Mouse (Mus musculus): Measurements from ENCODE around the gene Grifin.

The Grifin gene

DNA sequence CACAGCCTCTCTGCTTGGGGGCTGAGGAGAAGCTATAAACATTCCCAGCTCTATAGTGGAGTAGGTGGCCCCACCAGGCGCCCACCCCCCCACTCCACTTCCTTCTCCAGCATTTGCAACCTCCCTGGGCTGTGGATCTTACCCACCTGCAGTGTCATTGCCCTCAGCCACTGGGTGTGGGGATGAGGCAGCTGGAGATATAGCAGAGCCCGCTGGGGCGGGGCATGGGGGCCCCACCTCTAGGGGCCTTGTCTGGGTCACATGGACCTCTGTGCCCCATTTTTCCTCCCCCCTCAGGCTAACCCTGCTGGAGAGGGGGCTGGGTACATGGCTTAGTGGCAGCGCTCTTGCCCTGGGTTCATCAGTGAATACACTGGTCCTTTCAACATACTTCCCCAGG lies at the start of gene Grifin:
TSS of gene Grifin (minus strand) at position 176 of the 400 bp plus-strand sequence.
- DNase-seq (ENCODE audit: low spot score in 2 of 2), result no peak

DNA sequence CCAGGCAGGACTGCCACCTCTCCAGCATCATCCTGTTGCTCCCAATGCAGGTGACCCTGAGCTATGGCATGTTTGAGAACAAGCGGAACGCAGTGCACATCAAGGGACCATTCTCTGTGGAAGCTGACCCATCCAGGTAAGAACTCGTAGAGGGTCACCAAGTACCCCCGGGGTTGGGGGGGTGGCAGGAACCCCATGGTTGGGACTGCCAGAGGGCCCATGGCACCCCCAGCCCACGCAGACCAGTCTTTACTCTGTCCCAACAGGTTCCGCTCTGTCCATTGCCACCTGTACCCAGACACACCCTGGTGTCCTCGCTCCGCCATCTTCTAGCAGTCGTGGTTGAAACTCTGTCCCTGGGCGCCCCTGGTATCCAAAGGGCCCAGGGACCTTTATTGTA lies 49.3 kb upstream of the Grifin start:
- peak in 1 of 2 experiments; percentile 13 for DNase-seq (ENCODE audit: low spot score in 2 of 2)

DNA sequence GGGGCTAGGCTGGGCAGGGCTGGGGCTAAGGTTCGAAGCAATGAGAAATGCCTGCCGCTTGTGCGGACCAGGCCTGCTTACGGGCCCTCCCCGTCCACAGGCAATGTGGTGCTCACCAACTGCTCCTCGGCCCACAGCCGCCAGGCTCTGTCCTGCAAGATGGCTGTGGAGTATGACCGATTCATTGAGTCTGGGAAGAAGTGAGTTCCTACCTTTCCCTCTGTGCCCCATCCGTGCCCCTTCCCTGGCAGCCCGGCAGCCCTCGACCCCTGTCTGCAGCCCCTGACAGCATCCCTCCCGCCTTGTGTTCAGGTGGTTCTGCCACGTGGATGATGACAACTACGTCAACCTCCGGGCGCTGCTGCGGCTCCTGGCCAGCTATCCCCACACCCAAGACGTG lies 47.3 kb upstream of the Grifin start:
- DNase-seq (ENCODE audit: low spot score in 2 of 2), result peak in 1 of 2 experiments; percentile 11

DNA sequence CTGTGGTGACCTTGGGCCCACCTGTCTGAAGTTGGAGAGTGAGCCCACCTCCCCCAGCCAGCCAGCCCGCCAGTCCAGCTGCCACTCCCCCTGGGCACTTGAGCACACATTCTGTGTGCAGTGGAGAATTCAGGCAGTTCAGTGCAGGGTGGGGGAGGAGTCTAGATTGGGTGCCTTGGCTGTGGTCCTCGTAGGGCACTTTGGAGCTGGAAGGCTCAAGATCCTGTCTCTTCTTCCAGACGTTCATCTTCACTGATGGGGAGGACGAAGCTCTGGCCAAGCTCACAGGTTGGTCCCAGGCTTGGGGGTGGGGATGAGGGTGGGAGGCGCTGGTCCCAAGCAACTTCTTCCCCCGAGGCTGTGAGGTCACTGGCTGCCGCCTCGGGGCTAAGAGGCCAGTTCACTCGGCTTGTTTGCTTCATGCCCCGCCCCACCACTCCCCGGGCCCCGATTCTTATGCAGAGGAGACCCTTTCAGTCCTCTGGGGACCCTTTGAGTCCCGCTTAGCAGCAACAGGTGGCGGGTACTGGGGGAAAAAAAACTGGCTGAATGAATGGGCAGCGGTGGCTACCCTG lies 46.8 kb upstream of the Grifin start:
- peak in 1 of 2 experiments; percentile 25 for DNase-seq (ENCODE audit: low spot score in 2 of 2)

- DNase-seq (ENCODE audit: low spot score in 2 of 2), result peak; percentile 64 to 67
These were observed 46.2 kb upstream of the Grifin start for GRCm38 (mm10) chr5:140611021-140611583.

GRCm38 (mm10) chr5:140610273-140611011 lies 45.6 kb upstream of the Grifin start:
- no peak for DNase-seq (ENCODE audit: low spot score in 2 of 2)

GRCm38 (mm10) chr5:140609511-140610272 lies 44.8 kb upstream of the Grifin start:
- DNase-seq (ENCODE audit: low spot score in 2 of 2), result peak; percentile 59 to 76

GRCm38 (mm10) chr5:140608634-140609015 lies 43.8 kb upstream of the Grifin start:
- peak; percentile 42 to 51 for DNase-seq (ENCODE audit: low spot score in 2 of 2)

- peak in 1 of 2 experiments; percentile 11 for DNase-seq (ENCODE audit: low spot score in 2 of 2)
These were observed 43.2 kb upstream of the Grifin start for GRCm38 (mm10) chr5:140607836-140608633.

- DNase-seq (ENCODE audit: low spot score in 2 of 2), result peak; percentile 83 to 85
These were observed 42.3 kb upstream of the Grifin start, which contains the start of gene Lfng for GRCm38 (mm10) chr5:140607001-140607835. Gene Lfng, plus strand, starts transcription at chr5:140607320.

DNA sequence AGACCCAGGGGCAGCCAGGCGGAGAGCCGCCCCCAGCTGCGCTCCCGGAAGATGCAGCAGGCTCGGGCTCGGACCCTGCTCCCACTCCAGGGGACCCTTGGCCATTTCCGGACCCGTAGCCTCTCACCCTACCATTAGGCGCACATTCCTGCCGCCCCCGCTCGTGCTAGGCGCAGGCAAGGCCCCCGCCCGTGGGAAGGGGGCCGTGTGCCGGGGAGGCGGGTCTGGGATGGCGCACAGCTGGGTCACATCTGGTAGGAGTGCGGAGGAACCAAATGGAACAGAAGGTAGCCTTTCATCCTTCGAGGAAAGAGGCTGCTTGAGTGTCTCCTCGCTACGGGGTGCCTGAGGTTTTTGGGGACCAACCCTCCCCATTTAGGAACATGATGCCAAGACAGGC lies 41.5 kb upstream of the Grifin start:
- DNase-seq (ENCODE audit: low spot score in 2 of 2), result no peak

DNA sequence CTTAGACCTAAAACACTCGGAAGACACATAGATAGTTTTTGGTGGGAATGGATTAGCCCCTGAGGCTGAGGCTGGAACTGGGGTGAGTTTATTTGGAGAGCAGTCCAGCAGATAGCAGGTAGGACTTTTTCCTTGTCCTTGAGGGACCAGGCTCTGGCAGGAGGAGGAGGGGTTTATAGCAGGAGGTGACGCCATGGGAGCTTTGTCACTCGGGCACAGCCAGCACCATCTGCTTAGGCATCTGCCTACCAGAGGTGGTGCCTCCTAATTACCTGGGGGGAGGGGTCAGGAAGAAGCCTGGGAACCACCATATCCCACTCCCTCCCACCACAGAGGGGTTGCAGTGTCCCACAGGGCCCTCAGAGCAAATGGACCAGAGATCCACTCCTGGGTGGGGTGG lies 40.4 kb upstream of the Grifin start:
- no peak for DNase-seq (ENCODE audit: low spot score in 2 of 2)

DNA sequence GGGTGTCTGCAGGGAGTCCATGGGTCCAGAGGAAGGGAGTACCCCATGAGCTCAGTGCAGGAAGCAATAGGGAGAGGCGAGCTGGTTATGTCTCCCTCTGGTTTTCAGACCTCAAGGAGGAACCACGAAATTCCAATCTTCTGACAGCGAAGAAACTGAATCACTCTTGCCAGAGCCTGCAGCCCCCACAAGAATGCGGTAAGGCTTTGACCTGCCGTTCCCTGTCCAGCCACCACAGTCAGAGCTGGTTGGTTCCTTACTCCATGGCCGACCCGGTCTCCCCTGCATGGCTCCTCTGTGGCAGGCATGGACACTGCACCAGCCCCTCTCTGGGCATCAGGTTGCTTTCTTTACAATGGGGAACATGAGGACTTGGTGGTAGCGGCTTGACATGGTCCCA lies 39.5 kb upstream of the Grifin start:
- DNase-seq (ENCODE audit: low spot score in 2 of 2), result no peak

DNA sequence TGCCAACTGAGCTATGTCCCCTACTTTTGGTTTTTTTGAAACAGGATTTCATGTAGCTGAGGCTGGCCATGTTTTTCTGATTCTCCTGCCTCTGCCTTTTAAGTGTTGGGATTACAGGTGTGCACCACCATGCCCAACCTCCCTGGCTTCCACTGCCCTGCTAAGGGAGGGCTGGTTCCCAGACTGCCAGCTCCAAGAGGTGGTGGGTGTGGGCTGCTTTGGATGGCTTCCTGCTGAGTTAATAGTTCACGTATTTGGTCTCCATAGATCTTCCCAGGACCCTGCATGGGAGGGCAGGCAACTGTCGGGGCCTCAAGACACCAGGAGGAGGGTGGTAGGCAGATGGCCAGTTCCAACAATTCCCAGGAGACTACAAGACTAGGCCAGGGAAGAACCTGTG lies 37.7 kb upstream of the Grifin start:
- DNase-seq (ENCODE audit: low spot score in 2 of 2), result no peak

GRCm38 (mm10) chr5:140601712-140602111 lies 36.8 kb upstream of the Grifin start:
- DNase-seq (ENCODE audit: low spot score in 2 of 2), result no peak

DNA sequence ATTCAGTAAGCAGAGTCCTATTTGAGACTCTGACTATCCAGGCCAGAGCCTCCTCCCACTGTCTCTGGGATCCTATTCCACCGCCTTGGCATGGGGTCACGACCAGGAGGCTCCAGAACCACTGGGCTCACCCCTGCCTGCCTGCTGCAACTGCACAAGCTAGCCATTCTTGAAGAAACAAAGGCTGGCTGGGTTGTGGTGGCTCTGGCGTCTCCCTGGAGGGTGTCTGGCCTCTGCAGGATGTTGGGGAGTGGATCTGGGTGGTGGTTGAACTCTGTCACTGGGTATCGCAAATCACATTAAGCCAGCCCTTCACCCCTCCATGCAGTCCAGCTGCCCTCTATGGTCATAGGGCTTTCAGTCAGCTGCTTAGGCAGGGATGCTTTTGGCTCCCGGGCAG lies 35.1 kb upstream of the Grifin start:
- DNase-seq (ENCODE audit: low spot score in 2 of 2), result no peak

GRCm38 (mm10) chr5:140597787-140598186 lies 32.9 kb upstream of the Grifin start:
- DNase-seq (ENCODE audit: low spot score in 2 of 2), result no peak

DNA sequence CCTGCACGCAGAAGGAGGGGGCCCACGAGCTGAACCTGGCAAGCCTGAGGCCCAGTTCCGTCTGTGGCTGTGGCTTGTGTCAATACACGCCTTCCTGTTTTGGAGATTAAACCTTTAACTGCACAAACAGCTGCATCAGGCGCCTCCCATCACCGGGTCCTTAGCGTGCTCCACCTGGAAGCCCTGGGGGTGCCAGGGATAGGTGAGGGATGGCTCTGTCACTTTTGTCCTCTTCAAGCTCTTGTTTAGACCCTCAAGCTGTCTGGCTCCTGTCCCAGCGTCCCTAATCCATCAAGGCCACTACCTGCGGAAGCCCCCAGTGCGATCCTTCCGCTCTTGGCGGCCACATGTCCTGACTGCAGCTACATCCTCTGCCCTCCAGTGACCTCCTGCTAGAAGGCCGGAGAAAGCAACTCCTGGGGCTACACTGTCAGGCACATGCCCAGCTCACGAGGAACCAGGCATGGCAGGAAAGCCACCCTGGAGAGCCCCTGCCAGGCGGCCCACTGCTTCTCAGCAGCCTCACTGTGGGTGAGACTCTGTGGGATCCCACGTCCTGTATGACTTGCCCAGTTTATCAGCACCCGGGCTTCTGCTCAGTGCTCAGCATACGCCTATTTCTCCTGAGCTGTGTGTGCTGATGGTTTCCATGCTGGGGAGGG lies 32.2 kb upstream of the Grifin start:
- no peak for DNase-seq (ENCODE audit: low spot score in 2 of 2)

GRCm38 (mm10) chr5:140596426-140596825 lies 31.6 kb upstream of the Grifin start:
- no peak for DNase-seq (ENCODE audit: low spot score in 2 of 2)

DNA sequence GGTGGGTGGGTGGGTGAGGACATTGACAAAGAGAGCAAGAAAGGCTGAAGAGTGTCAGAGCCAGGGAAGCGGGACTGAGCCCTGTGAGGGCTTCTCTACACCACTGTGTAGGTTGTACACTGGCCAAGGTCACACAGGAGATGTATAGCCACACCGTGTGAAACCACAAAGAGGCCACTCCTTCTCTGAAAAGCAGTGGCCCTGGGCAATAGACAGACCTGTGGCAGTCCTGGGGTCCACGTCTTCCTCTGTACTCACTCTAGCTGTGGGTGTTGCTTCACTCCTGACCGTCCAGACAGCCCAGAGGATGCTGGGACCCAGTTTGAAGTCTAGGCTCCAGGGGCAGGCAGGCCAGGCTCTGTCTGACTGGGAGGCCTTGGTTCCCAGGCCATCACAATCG lies 30.0 kb upstream of the Grifin start:
- DNase-seq (ENCODE audit: low spot score in 2 of 2), result no peak

Measured in frontal cortex, postnatal 10 days (tissue).